Mouse (Mus musculus): ENCODE measurements around the gene Ebf1. TPM values are rescaled to one million over a fixed set of nuclear protein-coding genes. Genes with fewer than 3 reads are reported as not detected.

Ebf1 gene
- polyA plus RNA-seq, 1 experiment = not detected

GRCm38 (mm10) chr11:44593016-44593415, 24.1 kb upstream of the Ebf1 start:
- H3K27ac ChIP-seq (ENCODE audit: insufficient read depth, low read depth, low read length) = no peak overlapping the region
- TF ChIP-seq CTCF (IDR thresholded peaks at IDR 0.05; ENCODE audit: insufficient read depth, low read depth, low read length) (no peak), POLR2A (IDR thresholded peaks at IDR 0.05; ENCODE audit: insufficient read depth, low read depth, low read length) (no peak)
- H3K4me1 ChIP-seq (ENCODE audit: control insufficient read depth, insufficient read depth, low read length) = no peaks in the 10 kb centered on the region
- no peak overlapping the region for H3K4me3 ChIP-seq (ENCODE audit: insufficient read depth, low read depth, low read length)
- 92% methylated on average over 6 of the region's 6 CpGs for WGBS

DNA sequence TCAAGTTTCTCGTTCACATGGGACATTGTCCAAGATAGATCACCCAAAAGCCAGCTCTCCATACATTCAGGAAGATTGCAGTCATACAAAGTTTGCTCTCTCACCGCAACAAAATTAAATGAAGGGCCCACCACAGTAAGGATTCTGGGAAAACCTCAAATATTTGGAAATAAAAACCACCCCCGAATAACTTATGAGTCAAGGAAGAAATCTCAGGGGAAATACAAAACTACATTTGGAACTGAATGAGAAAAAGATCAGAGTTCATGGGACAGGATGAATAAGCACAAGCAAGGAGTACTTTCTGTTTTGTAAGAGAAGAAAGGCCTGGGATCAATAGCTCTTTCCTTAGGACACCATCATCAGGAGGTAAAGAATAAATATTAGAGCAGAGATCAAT, 22.3 kb upstream of the Ebf1 start:
- H3K27ac ChIP-seq (ENCODE audit: insufficient read depth, low read depth, low read length) = no peak overlapping the region
- no peaks in the 10 kb centered on the region for H3K4me1 ChIP-seq (ENCODE audit: control insufficient read depth, insufficient read depth, low read length)
- no peak for TF ChIP-seq POLR2A (IDR thresholded peaks at IDR 0.05; ENCODE audit: insufficient read depth, low read depth, low read length)
- no peak for TF ChIP-seq CTCF (IDR thresholded peaks at IDR 0.05; ENCODE audit: insufficient read depth, low read depth, low read length)
- no peak overlapping the region for H3K4me3 ChIP-seq (ENCODE audit: insufficient read depth, low read depth, low read length)
- 97% methylated on average over 3 of the region's 3 CpGs for WGBS

DNA sequence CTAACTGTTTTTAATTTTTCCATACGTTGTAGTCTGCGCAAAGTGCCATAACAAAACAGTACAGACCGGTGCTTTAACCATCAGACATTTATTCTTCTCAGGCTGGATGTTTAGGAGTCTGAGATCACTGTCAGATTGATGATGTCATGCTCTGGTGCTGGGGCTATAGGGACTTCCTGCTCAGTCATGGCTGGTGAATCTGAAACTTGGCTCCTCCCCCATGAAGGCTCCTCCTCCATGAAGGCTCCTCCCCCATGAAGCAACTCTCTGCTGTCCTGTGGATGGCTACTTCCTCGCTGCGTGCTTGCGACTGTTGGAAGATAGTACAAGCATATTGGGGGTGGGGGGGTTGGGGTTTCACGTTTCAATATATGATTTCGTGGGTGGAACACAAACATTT, 10.2 kb upstream of the Ebf1 start:
- Histone ChIP-seq H3K27ac (ENCODE audit: insufficient read depth, low read depth, low read length) (no peak overlapping the region), H3K4me1 (ENCODE audit: control insufficient read depth, insufficient read depth, low read length) (peaks cover 8% of the 10 kb centered on the region), H3K4me3 (ENCODE audit: insufficient read depth, low read depth, low read length) (no peak overlapping the region)
- no peak for TF ChIP-seq POLR2A (IDR thresholded peaks at IDR 0.05; ENCODE audit: insufficient read depth, low read depth, low read length)
- no peak for TF ChIP-seq CTCF (IDR thresholded peaks at IDR 0.05; ENCODE audit: insufficient read depth, low read depth, low read length)
- WGBS = 85% methylated on average over 8 of the region's 8 CpGs

DNA sequence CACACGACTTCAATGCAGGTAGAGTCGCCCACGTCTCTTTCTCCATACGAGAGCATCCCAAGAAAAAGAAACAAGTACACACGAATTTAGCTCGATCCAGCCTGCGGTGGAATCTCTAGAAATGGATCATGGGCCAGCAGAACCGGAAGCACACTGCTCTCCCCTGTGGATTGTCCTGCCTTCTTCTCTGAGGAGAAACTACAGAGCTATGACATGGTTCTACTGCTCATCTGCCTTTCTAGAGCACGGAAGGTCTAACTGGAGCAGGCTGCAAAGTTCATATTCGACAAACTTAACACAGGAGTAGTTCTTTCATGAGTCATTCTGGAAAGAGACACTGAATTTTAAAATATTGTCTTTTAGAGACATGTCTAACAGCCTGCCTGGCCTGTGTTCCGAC, 8.5 kb upstream of the Ebf1 start:
- Histone ChIP-seq H3K27ac (ENCODE audit: insufficient read depth, low read depth, low read length) (no peak overlapping the region), H3K4me1 (ENCODE audit: control insufficient read depth, insufficient read depth, low read length) (peaks cover 14% of the 10 kb centered on the region), H3K4me3 (ENCODE audit: insufficient read depth, low read depth, low read length) (no peak overlapping the region)
- TF ChIP-seq CTCF (IDR thresholded peaks at IDR 0.05; ENCODE audit: insufficient read depth, low read depth, low read length) = no peak
- TF ChIP-seq POLR2A (IDR thresholded peaks at IDR 0.05; ENCODE audit: insufficient read depth, low read depth, low read length) = no peak
- 87% methylated on average over 11 of the region's 11 CpGs for WGBS

- peak overlapping the region; percentile 23 for H3K4me3 ChIP-seq (ENCODE audit: insufficient read depth, low read depth, low read length)
- H3K27ac ChIP-seq (ENCODE audit: insufficient read depth, low read depth, low read length) = no peak overlapping the region
- TF ChIP-seq CTCF (IDR thresholded peaks at IDR 0.05; ENCODE audit: insufficient read depth, low read depth, low read length) = peak; percentile 94
- no peak for TF ChIP-seq POLR2A (IDR thresholded peaks at IDR 0.05; ENCODE audit: insufficient read depth, low read depth, low read length)
- 1% methylated on average over 45 of the region's 45 CpGs for WGBS
- H3K4me1 ChIP-seq (ENCODE audit: control insufficient read depth, insufficient read depth, low read length) = peaks cover 14% of the 10 kb centered on the region
Measured at GRCm38 (mm10) chr11:44610971-44611781, 5.9 kb upstream of the Ebf1 start.

DNA sequence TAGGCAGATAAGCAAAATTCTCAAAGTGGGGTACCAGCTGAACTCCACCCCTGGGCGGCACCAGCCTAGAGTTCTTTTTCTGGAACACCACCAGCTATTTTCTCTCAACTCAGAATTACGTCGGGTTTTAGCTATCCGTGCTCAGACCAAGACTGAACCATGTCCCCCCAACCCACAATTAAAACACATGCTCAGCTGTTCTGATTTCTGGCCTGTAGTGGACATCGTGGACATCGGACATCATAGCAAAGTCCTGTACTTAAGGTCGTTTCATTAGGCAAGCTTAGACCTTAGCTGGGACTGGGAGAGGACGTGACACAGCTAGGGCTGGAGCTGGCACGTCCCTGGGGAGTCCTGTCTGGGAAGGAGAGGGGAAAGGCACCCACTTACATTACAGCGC, 5.0 kb upstream of the Ebf1 start:
- no peak for TF ChIP-seq POLR2A (IDR thresholded peaks at IDR 0.05; ENCODE audit: insufficient read depth, low read depth, low read length)
- TF ChIP-seq CTCF (IDR thresholded peaks at IDR 0.05; ENCODE audit: insufficient read depth, low read depth, low read length) = no peak
- 9% methylated on average over 10 of the region's 10 CpGs for WGBS
- Histone ChIP-seq H3K27ac (ENCODE audit: insufficient read depth, low read depth, low read length) (no peak overlapping the region), H3K4me3 (ENCODE audit: insufficient read depth, low read depth, low read length) (no peak overlapping the region), H3K4me1 (ENCODE audit: control insufficient read depth, insufficient read depth, low read length) (peaks cover 17% of the 10 kb centered on the region)

DNA sequence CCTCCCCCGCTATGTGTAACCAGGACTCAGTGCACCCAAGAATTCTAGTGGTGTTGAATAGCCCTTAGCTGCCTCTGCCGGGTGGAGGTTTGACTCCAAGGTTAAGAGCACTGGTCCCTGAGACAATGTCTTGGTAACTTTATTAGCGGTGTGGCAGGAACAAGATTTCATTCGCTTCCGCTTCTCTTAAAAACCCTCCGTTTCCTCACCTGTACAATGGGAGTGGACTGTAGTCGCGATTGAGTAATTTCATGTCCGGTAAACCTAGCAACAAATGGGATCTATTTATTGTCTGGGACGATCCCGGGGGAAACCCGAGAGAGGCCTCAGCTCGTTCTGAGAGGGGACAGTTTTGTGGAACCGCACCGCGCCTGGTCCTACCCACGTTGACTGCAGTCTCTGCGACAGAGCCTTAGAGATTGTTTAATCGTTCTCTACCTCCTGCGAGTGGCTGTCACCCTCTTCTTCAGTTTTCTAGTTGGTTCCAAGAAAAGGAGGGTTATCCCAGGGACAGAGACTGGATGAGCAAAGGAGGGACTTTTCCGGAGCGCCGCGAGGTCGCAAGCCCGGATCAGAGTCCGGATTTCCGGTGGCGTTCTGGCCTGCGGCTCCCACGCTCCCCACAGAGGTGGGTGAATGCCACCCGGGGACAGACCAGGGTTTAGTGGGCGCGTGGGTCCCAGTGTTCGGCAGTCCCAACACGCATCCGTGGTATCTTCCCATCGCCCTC, 4.3 kb upstream of the Ebf1 start:
- WGBS = 5% methylated on average over 38 of the region's 38 CpGs

GRCm38 (mm10) chr11:44613411-44614180, 3.5 kb upstream of the Ebf1 start:
- WGBS = 16% methylated on average over 14 of the region's 14 CpGs
- no peak for TF ChIP-seq CTCF (IDR thresholded peaks at IDR 0.05; ENCODE audit: insufficient read depth, low read depth, low read length)
- no peak for TF ChIP-seq POLR2A (IDR thresholded peaks at IDR 0.05; ENCODE audit: insufficient read depth, low read depth, low read length)
- H3K4me1 ChIP-seq (ENCODE audit: control insufficient read depth, insufficient read depth, low read length) = peaks cover 22% of the 10 kb centered on the region

More for the DNA sequence above, 4.3 kb upstream of the Ebf1 start:
- Histone ChIP-seq H3K4me1 (ENCODE audit: control insufficient read depth, insufficient read depth, low read length) (peaks cover 17% of the 10 kb centered on the region), H3K27ac (ENCODE audit: insufficient read depth, low read depth, low read length) (no peak overlapping the region), H3K4me3 (ENCODE audit: insufficient read depth, low read depth, low read length) (no peak overlapping the region)
- TF ChIP-seq POLR2A (IDR thresholded peaks at IDR 0.05; ENCODE audit: insufficient read depth, low read depth, low read length) (no peak), CTCF (IDR thresholded peaks at IDR 0.05; ENCODE audit: insufficient read depth, low read depth, low read length) (no peak)

More at GRCm38 (mm10) chr11:44613411-44614180, 3.5 kb upstream of the Ebf1 start:
- no peak overlapping the region for H3K4me3 ChIP-seq (ENCODE audit: insufficient read depth, low read depth, low read length)
- no peak overlapping the region for H3K27ac ChIP-seq (ENCODE audit: insufficient read depth, low read depth, low read length)

All from olfactory bulb, adult 2 months (tissue).